Mouse (Mus musculus) C2C12 (cell line): ENCODE data around the gene Cat.

Source experiments
- CTCF ChIP-seq: IDR thresholded peaks from one replicate; pipeline ENCODE4 v1.5.1; 2011; ENCODE audit not compliant: control insufficient read depth, insufficient read depth, insufficient read length
- MAX ChIP-seq: IDR thresholded peaks from one replicate; pipeline ENCODE4 v1.6.1; 2011; ENCODE audit warnings: mild to moderate bottlenecking, control low read depth
- MYOG ChIP-seq: IDR thresholded peaks from one replicate; pipeline ENCODE4 v1.6.1; 2011; ENCODE audit not compliant: control insufficient read depth, insufficient read length; ENCODE audit errors: extremely low read depth
- USF1 ChIP-seq: IDR thresholded peaks from one replicate; pipeline ENCODE4 v1.6.1; 2011; ENCODE audit warnings: low read depth, mild to moderate bottlenecking, control low read depth, moderate library complexity

DNA sequence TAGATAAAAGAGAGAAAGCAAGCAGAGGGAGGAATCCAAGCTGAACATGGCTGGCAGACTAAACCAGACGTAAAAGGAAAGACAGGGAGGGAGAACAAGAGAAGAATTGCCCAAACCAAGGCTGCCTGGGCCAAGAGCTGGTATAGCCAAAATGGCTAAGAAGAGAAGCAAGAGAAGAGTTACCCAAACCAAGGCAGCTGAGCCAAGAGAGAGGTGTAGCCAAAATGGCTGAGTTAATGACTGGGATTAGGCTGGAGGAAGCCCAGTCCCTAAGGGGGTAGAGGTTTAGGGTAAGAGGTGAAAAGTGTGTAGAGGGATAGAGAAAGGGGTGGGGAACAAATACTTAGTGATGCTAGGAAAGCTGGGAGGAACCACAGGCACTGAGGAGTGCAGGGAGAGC is 22.7 kb upstream of the Cat start:
- no peak for TF ChIP-seq CTCF
- TF ChIP-seq MYOG, result no peak
- TF ChIP-seq MAX, result no peak
- TF ChIP-seq USF1, result no peak
